Mouse (Mus musculus) cerebellum, postnatal 4 days (tissue): Measurements from ENCODE around the gene Rap2b.

ENCODE experiments used
- DNase-seq, 2 experiments: peaks; one replicate each; pipeline ENCODE4 v3.0.0; 2022; ENCODE audit warnings: low spot score in 2 of 2, mixed read lengths in 1 of 2

The Rap2b gene

GRCm38 (mm10) chr3:61361338-61361737, at the start of gene Rap2b:
TSS of gene Rap2b (plus strand) at chr3:61361638.
- no peak for DNase-seq

- DNase-seq, result no peak
Observed at GRCm38 (mm10) chr3:61315002-61315401, 46.4 kb upstream of the Rap2b start.

DNA sequence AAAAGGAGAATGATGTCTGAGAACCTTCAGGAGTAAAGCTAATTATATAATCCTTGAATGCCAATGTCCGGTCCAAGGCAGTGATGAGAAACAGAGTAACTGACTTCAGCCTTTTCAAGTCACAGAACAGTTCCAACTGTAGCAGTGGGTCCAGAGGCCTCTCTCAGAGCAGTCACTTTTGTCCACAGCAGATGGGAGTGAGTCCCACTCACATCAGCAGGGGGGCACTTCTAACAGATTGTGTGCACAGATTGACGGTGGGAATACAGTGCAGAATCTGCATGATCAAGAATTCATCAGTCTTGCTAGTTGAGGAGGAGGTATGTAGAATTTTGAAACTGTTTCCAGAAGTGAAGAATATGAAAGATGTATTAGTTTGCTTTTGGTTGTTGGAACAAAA, 41.4 kb upstream of the Rap2b start:
- no peak for DNase-seq

GRCm38 (mm10) chr3:61321632-61322031, 39.8 kb upstream of the Rap2b start:
- DNase-seq, result no peak

DNA sequence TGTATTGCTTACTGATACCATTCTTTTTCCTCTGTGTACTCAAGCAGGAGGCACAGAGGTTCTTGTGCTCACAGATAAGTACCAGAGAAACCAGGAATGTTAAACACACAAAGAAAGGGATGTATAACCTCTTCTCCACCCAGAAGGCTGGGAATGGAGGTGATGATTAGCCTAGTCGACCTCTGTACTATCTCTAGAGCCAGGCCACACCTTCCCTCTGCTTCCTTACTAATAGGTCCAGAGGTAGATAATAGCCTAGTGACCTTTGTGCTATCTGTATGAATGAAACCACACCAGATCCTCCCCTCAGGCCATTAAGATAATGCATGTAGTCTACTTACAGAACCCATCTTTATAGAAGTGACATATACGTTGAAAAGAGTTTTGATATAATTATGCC, 25.2 kb upstream of the Rap2b start:
- DNase-seq, result no peak

DNA sequence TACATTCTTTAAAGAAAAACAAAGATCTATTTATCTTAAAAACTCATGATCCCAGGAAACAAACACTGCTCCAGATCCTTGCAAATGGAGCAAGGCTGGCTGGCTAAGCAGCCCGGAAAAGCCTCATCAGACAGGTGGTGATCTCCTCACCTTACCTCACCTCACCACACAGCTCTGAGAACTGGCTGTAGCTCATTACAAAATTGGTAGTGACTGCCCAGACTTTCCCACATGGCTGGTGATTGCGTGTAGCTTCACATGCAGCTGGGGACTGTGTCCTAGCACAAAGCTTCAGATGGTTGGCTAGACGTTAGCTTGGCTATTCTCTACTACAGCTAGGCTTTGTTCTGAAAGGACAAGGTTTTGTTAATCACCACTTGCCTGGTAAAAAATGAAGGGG, 24.2 kb upstream of the Rap2b start:
- no peak for DNase-seq

DNA sequence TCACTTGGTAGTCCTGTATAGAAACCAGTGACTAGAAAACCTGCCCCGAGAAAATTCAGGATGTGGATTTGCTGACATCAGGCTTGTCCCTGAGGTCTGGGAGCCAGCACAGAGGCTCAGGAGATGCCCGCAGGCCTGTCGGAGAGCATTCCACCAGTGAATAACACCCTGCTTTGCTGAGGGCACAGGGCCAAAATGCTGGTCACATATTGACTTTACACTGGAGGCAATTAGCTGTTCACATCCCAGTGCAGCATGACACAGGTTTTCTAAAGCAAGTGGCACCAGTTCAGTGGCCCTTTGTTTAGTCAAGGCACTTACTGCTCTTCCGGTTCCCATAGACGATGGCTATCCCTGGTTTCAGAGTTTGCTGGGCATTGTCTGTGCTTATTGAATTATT, 21.1 kb upstream of the Rap2b start:
- no peak for DNase-seq

DNA sequence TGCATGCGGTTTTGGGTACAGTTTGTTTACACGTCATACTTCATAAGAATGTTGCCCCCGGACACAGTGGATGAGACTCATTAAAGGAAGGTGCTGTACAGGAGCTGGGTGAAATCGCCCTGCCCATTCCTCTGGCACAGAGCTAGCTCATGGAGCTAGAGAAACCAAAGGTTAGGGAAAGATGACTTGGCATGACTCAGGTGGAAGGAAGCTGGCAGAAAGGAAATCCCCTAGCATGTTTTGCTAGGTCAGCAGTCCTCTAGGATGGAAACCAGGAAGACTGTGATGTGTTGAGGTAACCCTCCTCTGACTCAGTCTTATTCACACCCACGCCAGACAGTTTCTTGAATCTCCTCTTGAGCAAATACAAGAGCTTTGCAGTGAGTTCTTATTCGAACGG, 17.4 kb upstream of the Rap2b start:
- DNase-seq, result no peak

DNA sequence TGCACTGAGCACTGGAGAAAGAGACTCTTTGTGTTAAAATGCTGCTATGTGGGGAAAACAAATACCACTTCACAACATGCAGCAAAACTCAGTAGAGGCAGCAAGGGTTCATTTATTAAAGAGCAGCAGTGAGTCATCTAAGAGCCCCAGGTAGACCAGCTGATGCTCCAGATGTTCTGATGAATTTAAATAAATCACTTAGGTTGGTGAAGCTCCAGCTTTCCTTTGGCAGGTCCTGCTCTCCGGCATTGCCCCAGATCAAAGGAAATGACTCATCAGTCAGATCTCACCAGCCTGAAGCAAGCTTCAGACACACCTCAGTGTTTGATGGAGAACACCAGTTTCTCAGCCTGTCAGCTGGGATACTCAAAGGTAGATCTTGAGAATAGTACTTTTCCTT, 15.8 kb upstream of the Rap2b start:
- no peak for DNase-seq

GRCm38 (mm10) chr3:61348036-61348614, 13.3 kb upstream of the Rap2b start:
- no peak for DNase-seq

DNA sequence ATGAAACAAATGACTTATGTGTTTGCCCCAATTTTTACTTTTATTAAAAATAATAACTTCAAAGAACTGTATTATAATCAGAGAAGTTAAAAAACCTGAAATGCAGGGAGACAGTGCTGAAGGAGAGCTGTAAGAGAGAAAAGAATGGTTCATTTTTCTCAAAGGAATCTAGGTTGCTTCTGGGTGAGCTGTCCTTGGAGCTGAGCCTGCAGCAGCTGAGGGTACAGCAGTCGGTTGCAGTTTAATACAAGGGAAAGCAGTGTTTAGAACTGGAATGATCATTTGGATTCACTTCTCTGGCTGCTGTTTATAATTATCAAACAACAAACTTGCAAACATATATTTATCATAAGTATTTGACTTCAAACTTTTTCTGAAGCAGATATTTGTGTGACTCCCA, 12.0 kb upstream of the Rap2b start:
- DNase-seq, result no peak

DNA sequence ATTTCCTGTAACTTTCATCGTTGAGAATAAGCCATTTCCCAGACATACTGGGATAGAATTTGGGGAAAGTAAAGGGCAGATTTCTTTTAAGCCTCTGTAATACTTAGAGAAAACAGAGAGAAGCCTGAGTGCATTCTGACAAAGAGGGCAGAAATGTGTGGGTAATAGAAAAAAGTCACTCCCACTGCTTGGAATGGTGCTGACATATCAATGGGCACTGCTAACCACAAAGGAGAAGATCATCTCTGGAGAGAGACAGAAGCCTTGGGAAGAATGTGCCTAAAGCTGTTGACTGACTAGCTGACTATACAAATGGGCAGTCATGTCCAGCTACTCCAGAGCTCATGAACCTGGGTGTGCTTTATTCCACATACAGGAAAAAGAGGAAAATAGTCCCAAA, 6.0 kb upstream of the Rap2b start:
- DNase-seq, result no peak

GRCm38 (mm10) chr3:61358107-61358506, 3.3 kb upstream of the Rap2b start:
- DNase-seq, result no peak

GRCm38 (mm10) chr3:61358756-61359293, 2.6 kb upstream of the Rap2b start:
- DNase-seq, result no peak

DNA sequence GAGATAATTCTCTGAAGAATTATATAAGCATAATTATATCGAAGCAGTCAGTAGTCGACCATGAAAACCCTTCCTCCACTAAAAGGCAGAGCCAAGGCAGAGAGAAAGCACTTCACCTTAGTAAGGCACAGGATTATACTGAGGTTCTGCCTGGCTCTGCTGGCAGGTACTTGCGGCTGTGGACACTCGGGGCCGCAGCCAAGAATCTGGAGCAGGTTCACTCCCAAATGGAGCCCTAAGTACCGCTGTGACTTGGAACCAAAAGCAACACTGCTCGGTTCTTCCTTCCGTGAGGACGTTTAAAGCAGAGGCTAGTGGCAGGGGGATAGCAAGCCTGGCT, 1.4 kb downstream of the Rap2b start:
- no peak for DNase-seq

- DNase-seq, result peak; percentile 76 to 85
Observed at GRCm38 (mm10) chr3:61363161-61363988, 1.9 kb downstream of the Rap2b start.

GRCm38 (mm10) chr3:61363989-61364660, 2.7 kb downstream of the Rap2b start:
- peak; percentile 90 to 96 for DNase-seq

- no peak for DNase-seq
Observed at GRCm38 (mm10) chr3:61364661-61364977, 3.2 kb downstream of the Rap2b start.

DNA sequence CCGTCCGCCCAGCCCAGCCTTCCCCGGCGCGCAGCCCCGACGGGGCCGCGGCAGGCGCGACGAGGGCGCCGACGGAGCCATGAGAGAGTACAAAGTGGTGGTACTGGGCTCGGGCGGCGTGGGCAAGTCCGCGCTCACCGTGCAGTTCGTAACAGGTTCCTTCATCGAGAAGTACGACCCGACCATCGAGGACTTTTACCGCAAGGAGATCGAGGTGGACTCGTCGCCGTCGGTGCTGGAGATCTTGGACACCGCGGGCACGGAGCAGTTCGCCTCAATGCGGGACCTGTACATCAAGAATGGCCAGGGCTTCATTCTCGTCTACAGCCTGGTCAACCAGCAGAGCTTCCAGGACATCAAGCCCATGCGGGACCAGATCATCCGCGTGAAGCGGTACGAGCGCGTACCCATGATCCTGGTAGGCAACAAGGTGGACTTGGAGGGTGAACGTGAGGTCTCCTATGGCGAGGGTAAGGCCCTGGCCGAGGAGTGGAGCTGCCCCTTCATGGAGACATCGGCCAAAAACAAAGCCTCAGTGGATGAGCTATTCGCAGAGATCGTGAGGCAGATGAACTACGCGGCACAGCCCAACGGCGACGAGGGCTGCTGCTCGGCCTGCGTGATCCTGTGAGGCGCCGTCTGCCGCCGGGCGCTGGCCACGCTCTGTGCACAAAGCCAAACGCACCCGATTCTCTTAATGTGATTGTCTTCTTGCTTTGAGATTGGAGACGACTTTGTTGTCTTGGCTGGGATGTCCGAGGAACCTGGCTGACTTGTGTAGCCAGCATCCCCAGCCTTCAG, 3.7 kb downstream of the Rap2b start:
- peak; percentile 22 to 53 for DNase-seq

- no peak for DNase-seq
Observed at GRCm38 (mm10) chr3:61365779-61366373, 4.4 kb downstream of the Rap2b start, which contains the start of gene B430305J03Rik. TSS of gene B430305J03Rik (minus strand) at chr3:61365951.

DNA sequence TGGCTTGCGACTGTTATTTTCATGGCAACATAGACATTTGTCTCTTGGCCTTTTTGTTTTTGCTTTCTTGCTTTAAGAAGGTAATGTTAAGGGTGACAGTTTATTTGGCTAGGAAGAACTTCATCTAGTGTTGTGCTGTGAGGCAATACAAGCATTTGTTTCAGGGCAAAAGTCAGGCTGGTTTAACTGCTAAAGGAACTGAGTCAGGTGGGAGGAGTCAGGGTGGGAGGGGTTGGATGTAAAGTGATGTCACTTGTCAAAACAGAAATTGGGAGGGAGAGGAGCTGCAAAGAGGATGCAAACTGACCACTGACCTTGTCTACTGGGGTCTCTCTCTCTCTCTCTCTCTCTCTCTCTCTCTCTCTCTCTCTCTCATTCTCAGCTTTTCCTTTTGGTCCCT, 7.0 kb downstream of the Rap2b start:
- no peak for DNase-seq

- DNase-seq, result no peak
Observed at GRCm38 (mm10) chr3:61376001-61376400, 14.6 kb downstream of the Rap2b start.
